Mouse (Mus musculus): ENCODE results near the gene Fanca. TPM values are rescaled to one million over a fixed set of nuclear protein-coding genes. Genes with fewer than 3 reads are reported as not detected.

Gene Fanca
- total and polyA plus RNA-seq, 2 experiments from 2014 or later = 3.3 to 17.6 TPM

GRCm38 (mm10) chr8:123348237-123348843, 30.0 kb upstream of the Fanca start:
- Histone ChIP-seq H3K9me3 (ENCODE audit: low read length) (no peaks in the 10 kb centered on the region), H3K4me2 (ENCODE audit: low read depth, low read length, poor library complexity, severe bottlenecking) (no peak overlapping the region), H3K36me3 (ENCODE audit: insufficient read depth, low read length) (peaks cover 8% of the 10 kb centered on the region; the same call in 1 of the 2 replicates), H3K4me3 (ENCODE audit: low read depth, low read length) (no peak overlapping the region), H3K27me3 (ENCODE audit: insufficient read depth, low read length) (no peaks in the 10 kb centered on the region), H3K4me1 (ENCODE audit: insufficient read depth, low read length) (no peaks in the 10 kb centered on the region), H3K9ac (replicated peaks; ENCODE audit: low read length, poor library complexity, severe bottlenecking) (no peak overlapping the region), H3K27ac (ENCODE audit: low read depth, low read length) (no peak overlapping the region)
- TF ChIP-seq CTCF (IDR thresholded peaks at IDR 0.05) = no peak
- ATAC-seq (ENCODE audit: low FRiP score) = no peak
- 65% methylated on average over 9 of the region's 9 CpGs for WGBS
- DNase-seq (ENCODE audit: low spot score) = peak; percentile 63

GRCm38 (mm10) chr8:123347293-123347692, 28.9 kb upstream of the Fanca start:
- no peak for TF ChIP-seq CTCF (IDR thresholded peaks at IDR 0.05)
- DNase-seq (ENCODE audit: low spot score) = no peak
- Histone ChIP-seq H3K4me3 (ENCODE audit: low read depth, low read length) (no peak overlapping the region), H3K4me2 (ENCODE audit: low read depth, low read length, poor library complexity, severe bottlenecking) (no peak overlapping the region), H3K27ac (ENCODE audit: low read depth, low read length) (no peak overlapping the region), H3K27me3 (ENCODE audit: insufficient read depth, low read length) (no peaks in the 10 kb centered on the region), H3K9ac (replicated peaks; ENCODE audit: low read length, poor library complexity, severe bottlenecking) (no peak overlapping the region), H3K9me3 (ENCODE audit: low read length) (no peaks in the 10 kb centered on the region), H3K4me1 (ENCODE audit: insufficient read depth, low read length) (no peaks in the 10 kb centered on the region), H3K36me3 (ENCODE audit: insufficient read depth, low read length) (peaks cover 8% of the 10 kb centered on the region; the same call in 1 of the 2 replicates)
- WGBS = 74% methylated on average over 2 of the region's 2 CpGs
- no peak for ATAC-seq (ENCODE audit: low FRiP score)

GRCm38 (mm10) chr8:123345856-123346255, 27.5 kb upstream of the Fanca start:
- ATAC-seq (ENCODE audit: low FRiP score) = no peak
- TF ChIP-seq CTCF (IDR thresholded peaks at IDR 0.05) = no peak
- no peak for DNase-seq (ENCODE audit: low spot score)
- no peaks in the 10 kb centered on the region for H3K27me3 ChIP-seq (ENCODE audit: insufficient read depth, low read length)
- no peak overlapping the region for H3K4me2 ChIP-seq (ENCODE audit: low read depth, low read length, poor library complexity, severe bottlenecking)
- H3K4me3 ChIP-seq (ENCODE audit: low read depth, low read length) = no peak overlapping the region
- no peaks in the 10 kb centered on the region for H3K9me3 ChIP-seq (ENCODE audit: low read length)
- H3K36me3 ChIP-seq (ENCODE audit: insufficient read depth, low read length) = peaks cover 8% of the 10 kb centered on the region; the same call in 1 of the 2 replicates
- H3K4me1 ChIP-seq (ENCODE audit: insufficient read depth, low read length) = no peaks in the 10 kb centered on the region
- 85% methylated on average over 6 of the region's 6 CpGs for WGBS
- H3K9ac ChIP-seq (replicated peaks; ENCODE audit: low read length, poor library complexity, severe bottlenecking) = no peak overlapping the region
- H3K27ac ChIP-seq (ENCODE audit: low read depth, low read length) = no peak overlapping the region

- H3K9ac ChIP-seq (replicated peaks; ENCODE audit: low read length, poor library complexity, severe bottlenecking) = no peak overlapping the region
- H3K9me3 ChIP-seq (ENCODE audit: low read length) = no peaks in the 10 kb centered on the region
- H3K4me3 ChIP-seq (ENCODE audit: low read depth, low read length) = no peak overlapping the region
- WGBS = 87% methylated on average over 8 of the region's 8 CpGs
- H3K4me2 ChIP-seq (ENCODE audit: low read depth, low read length, poor library complexity, severe bottlenecking) = no peak overlapping the region
- DNase-seq (ENCODE audit: low spot score) (no peak), ATAC-seq (ENCODE audit: low FRiP score) (no peak)
- TF ChIP-seq CTCF (IDR thresholded peaks at IDR 0.05) = no peak
- H3K27me3 ChIP-seq (ENCODE audit: insufficient read depth, low read length) = no peaks in the 10 kb centered on the region
- H3K36me3 ChIP-seq (ENCODE audit: insufficient read depth, low read length) = peaks cover 8% of the 10 kb centered on the region; the same call in 1 of the 2 replicates
- no peak overlapping the region for H3K27ac ChIP-seq (ENCODE audit: low read depth, low read length)
- H3K4me1 ChIP-seq (ENCODE audit: insufficient read depth, low read length) = no peaks in the 10 kb centered on the region
Observed at GRCm38 (mm10) chr8:123345135-123345534, 26.8 kb upstream of the Fanca start.

GRCm38 (mm10) chr8:123343422-123343821, 25.0 kb upstream of the Fanca start:
- H3K4me2 ChIP-seq (ENCODE audit: low read depth, low read length, poor library complexity, severe bottlenecking) = no peak overlapping the region
- H3K4me1 ChIP-seq (ENCODE audit: insufficient read depth, low read length) = no peaks in the 10 kb centered on the region
- DNase-seq (ENCODE audit: low spot score) (no peak), ATAC-seq (ENCODE audit: low FRiP score) (no peak)
- WGBS = 90% methylated on average over 12 of the region's 12 CpGs
- H3K9me3 ChIP-seq (ENCODE audit: low read length) = no peaks in the 10 kb centered on the region
- H3K9ac ChIP-seq (replicated peaks; ENCODE audit: low read length, poor library complexity, severe bottlenecking) = no peak overlapping the region
- H3K27ac ChIP-seq (ENCODE audit: low read depth, low read length) = no peak overlapping the region
- no peak overlapping the region for H3K4me3 ChIP-seq (ENCODE audit: low read depth, low read length)
- no peaks in the 10 kb centered on the region for H3K27me3 ChIP-seq (ENCODE audit: insufficient read depth, low read length)
- 0 out of 2 replicates have a peak, but pooled peaks cover 2% of the 10 kb centered on the region for H3K36me3 ChIP-seq (ENCODE audit: insufficient read depth, low read length)
- TF ChIP-seq CTCF (IDR thresholded peaks at IDR 0.05) = no peak

- no peak overlapping the region for H3K9ac ChIP-seq (replicated peaks; ENCODE audit: low read length, poor library complexity, severe bottlenecking)
- DNase-seq (ENCODE audit: low spot score) (no peak), ATAC-seq (ENCODE audit: low FRiP score) (no peak)
- WGBS = 81% methylated on average over 7 of the region's 7 CpGs
- no peaks in the 10 kb centered on the region for H3K36me3 ChIP-seq (ENCODE audit: insufficient read depth, low read length)
- no peaks in the 10 kb centered on the region for H3K27me3 ChIP-seq (ENCODE audit: insufficient read depth, low read length)
- H3K4me3 ChIP-seq (ENCODE audit: low read depth, low read length) = no peak overlapping the region
- no peak for TF ChIP-seq CTCF (IDR thresholded peaks at IDR 0.05)
- no peak overlapping the region for H3K27ac ChIP-seq (ENCODE audit: low read depth, low read length)
- no peaks in the 10 kb centered on the region for H3K9me3 ChIP-seq (ENCODE audit: low read length)
- H3K4me1 ChIP-seq (ENCODE audit: insufficient read depth, low read length) = no peaks in the 10 kb centered on the region
- H3K4me2 ChIP-seq (ENCODE audit: low read depth, low read length, poor library complexity, severe bottlenecking) = no peak overlapping the region
Observed at GRCm38 (mm10) chr8:123342911-123343310, 24.5 kb upstream of the Fanca start.
